ENCODE assay signal across 28 mouse cellular contexts in genomic region chr6:146220071-146220470, GRCm38 (mm10).
A peak's percentile ranks its signal among the peaks of the same experiment; 100 is the strongest.
DNase-seq lines count a peak whose midpoint lies in the region; ATAC-seq and TF ChIP-seq lines count a peak whose summit lies in the region.
"Had no signal": no experiment of that assay in that cellular context is flagged by ENCODE, and none has a peak within 500 bp of the region (broad histone marks: within the 10 kb centered on the region; RNA-seq: fewer than 3 reads in every experiment).

No protein-coding gene starts in this region.

- 72% methylated on average over 5 of the region's 5 CpGs for WGBS in bone marrow, adult 2 months
- WGBS in liver, embryonic 16.5 days (ENCODE audit: insufficient replicate concordance): 38% methylated on average over 5 of the region's 5 CpGs
- 71% methylated on average over 5 of the region's 5 CpGs for WGBS in forebrain, postnatal 0 days

- peaks cover 21 to 53% of the 10 kb centered on the region in 2 experiments for H3K4me1 ChIP-seq in CH12.LX (ENCODE audit: control insufficient read depth in 1 of 2, insufficient read depth in 2 of 2)
- peaks cover 10% of the 10 kb centered on the region for H3K4me1 ChIP-seq in bone marrow, adult 2 months (ENCODE audit: control insufficient read depth, insufficient read depth, low read length)
- peaks cover 37% of the 10 kb centered on the region for H3K4me1 ChIP-seq in liver, embryonic 16.5 days (ENCODE audit: control insufficient read depth, low read depth, low read length)
- H3K4me1 ChIP-seq in forebrain, postnatal 0 days (ENCODE audit: insufficient read depth): no peaks in the 10 kb centered on the region
- H3K4me1 ChIP-seq: intestine, embryonic 15.5 days; neural tube, embryonic 12.5 days had no signal

- TF ChIP-seq EP300 in CH12.LX (IDR thresholded peaks at IDR 0.05; ENCODE audit: low read length): no peak

- H3K9me3 ChIP-seq in CH12.LX (replicated peaks; ENCODE audit: low read length): no peaks in the 10 kb centered on the region
- H3K9me3 ChIP-seq in liver, embryonic 16.5 days (replicated peaks; ENCODE audit: control insufficient read depth, low read length): no peaks in the 10 kb centered on the region
- no peaks in the 10 kb centered on the region for H3K9me3 ChIP-seq in forebrain, postnatal 0 days (ENCODE audit: low read length)
- H3K9me3 ChIP-seq: forebrain, embryonic 10.5 days; heart, embryonic 10.5 days; intestine, embryonic 15.5 days; limb, embryonic 10.5 days; midbrain, embryonic 15.5 days; neural tube, embryonic 12.5 days had no signal

- H3K4me2 ChIP-seq in CH12.LX (ENCODE audit: insufficient read depth, low read depth, poor library complexity, severe bottlenecking): no peak overlapping the region
- peak overlapping the region; percentile 34 for H3K4me2 ChIP-seq in liver, embryonic 16.5 days (ENCODE audit: low read depth, low read length)
- no peak overlapping the region for H3K4me2 ChIP-seq in forebrain, postnatal 0 days (ENCODE audit: low read depth)
- H3K4me2 ChIP-seq: intestine, embryonic 15.5 days; midbrain, embryonic 15.5 days; neural tube, embryonic 12.5 days had no signal

- in situ Hi-C loops in CH12.LX (cut with MboI; ENCODE audit: low pct_ligation_motif_present, low pct_unique_long_range_greater_than_20kb, low sequenced_read_pairs): no loop called here

- dilution Hi-C loops in CH12.LX (cut with MboI; ENCODE audit: extremely low pct_ligation_motif_present, extremely low pct_unique_long_range_greater_than_20kb, low sequenced_read_pairs): no loop called here

- H3K27me3 ChIP-seq in CH12.LX (replicated peaks): no peaks in the 10 kb centered on the region
- no peaks in the 10 kb centered on the region for H3K27me3 ChIP-seq in liver, embryonic 16.5 days (ENCODE audit: control insufficient read depth, insufficient read depth, low read depth, low read length)
- no peaks in the 10 kb centered on the region for H3K27me3 ChIP-seq in forebrain, postnatal 0 days (ENCODE audit: insufficient read depth, low read length)
- H3K27me3 ChIP-seq: intestine, embryonic 15.5 days; midbrain, embryonic 15.5 days; neural tube, embryonic 12.5 days had no signal

- DNase-seq in CH12.LX (ENCODE audit: extremely low read depth): no peak
- DNase-seq in liver: peak; percentile 42
- DNase-seq in embryo, embryonic 9.5 days (ENCODE audit: extremely low spot score): no peak
- no peak for DNase-seq in forebrain, postnatal 0 days
- no peak for DNase-seq in left cerebral cortex, adult 18-20 months (ENCODE audit: low spot score in 2 of 2)
- DNase-seq: adrenal gland, postnatal 10 days; B cell, adult 2 months; cerebellum, adult 11-12 months; cerebellum, postnatal 36 days; embryo, embryonic 11 days; kidney, adult 9 months; kidney, postnatal 14 days; lung, postnatal 14 days; retina, postnatal 1 day; right cerebral cortex, postnatal 25 days; spleen, adult 18-20 months; thymus, postnatal 36 days had no signal

- TF ChIP-seq RAD21 in CH12.LX (IDR thresholded peaks at IDR 0.05; ENCODE audit: low read depth, low read length): no peak

- no peak for TF ChIP-seq POLR2A in CH12.LX (IDR thresholded peaks at IDR 0.05; ENCODE audit: low read depth, low read length)
- no peak for TF ChIP-seq POLR2A in bone marrow, adult 2 months (IDR thresholded peaks at IDR 0.05; ENCODE audit: borderline replicate concordance, control insufficient read depth, low read depth, low read length)

- no peak overlapping the region for H3K4me3 ChIP-seq in CH12.LX (replicated peaks in 1 of 3; ENCODE audit: low read depth in 2 of 3, low read length in 2 of 3, poor library complexity in 1 of 3)
- H3K4me3 ChIP-seq in bone marrow, adult 2 months (replicated peaks; ENCODE audit: control insufficient read depth, low read depth, low read length): peak overlapping the region; percentile 87
- peak overlapping the region; percentile 66 for H3K4me3 ChIP-seq in liver, embryonic 16.5 days (ENCODE audit: low read depth, low read length)
- no peak overlapping the region for H3K4me3 ChIP-seq in forebrain, postnatal 0 days (ENCODE audit: low read depth, low read length)
- H3K4me3 ChIP-seq: forebrain, embryonic 10.5 days; heart, embryonic 10.5 days; intestine, embryonic 15.5 days; limb, embryonic 10.5 days; midbrain, embryonic 15.5 days; neural tube, embryonic 12.5 days had no signal

- H3K36me3 ChIP-seq in CH12.LX (replicated peaks in 1 of 2; ENCODE audit: control insufficient read depth in 1 of 2, insufficient read depth in 1 of 2, low read length in 1 of 2): no peaks in the 10 kb centered on the region
- H3K36me3 ChIP-seq in liver, embryonic 16.5 days (ENCODE audit: control insufficient read depth, insufficient read depth): peaks cover 3% of the 10 kb centered on the region
- no peaks in the 10 kb centered on the region for H3K36me3 ChIP-seq in forebrain, postnatal 0 days (ENCODE audit: insufficient read depth)
- H3K36me3 ChIP-seq: forebrain, embryonic 10.5 days; intestine, embryonic 15.5 days; limb, embryonic 10.5 days; midbrain, embryonic 15.5 days; neural tube, embryonic 12.5 days had no signal

- H3K27ac ChIP-seq in CH12.LX (ENCODE audit: insufficient read depth, low read depth): peak overlapping the region; percentile 54; the same call in 1 of the 2 replicates
- peak overlapping the region; percentile 76 for H3K27ac ChIP-seq in bone marrow, adult 2 months (ENCODE audit: control insufficient read depth, insufficient read depth, low read depth, low read length, poor library complexity)
- H3K27ac ChIP-seq in liver, embryonic 16.5 days (ENCODE audit: low read length): peak overlapping the region; percentile 96
- H3K27ac ChIP-seq in forebrain, postnatal 0 days (ENCODE audit: low read depth, low read length): no peak overlapping the region
- H3K27ac ChIP-seq: forebrain, embryonic 10.5 days; heart, embryonic 10.5 days; intestine, embryonic 15.5 days; limb, embryonic 10.5 days; midbrain, embryonic 15.5 days; neural tube, embryonic 12.5 days had no signal

- TF ChIP-seq CTCF in CH12.LX (conservative IDR thresholded peaks at IDR 0.05 in 1 of 2, IDR thresholded peaks at IDR 0.05 in 1 of 2; ENCODE audit: low read depth in 2 of 2, low read length in 2 of 2): no peak
- no peak for TF ChIP-seq CTCF in bone marrow, adult 2 months (IDR thresholded peaks at IDR 0.05; ENCODE audit: control insufficient read depth, insufficient read depth, low read length)
- TF ChIP-seq CTCF in forebrain, postnatal 0 days (IDR thresholded peaks at IDR 0.05; ENCODE audit: low read depth): no peak

- H3K79me2 ChIP-seq in CH12.LX (replicated peaks; ENCODE audit: control insufficient read depth, extremely low read depth, insufficient read depth, poor library complexity, severe bottlenecking): no peaks in the 10 kb centered on the region

- peak; percentile 42 for ATAC-seq in liver, embryonic 16.5 days (ENCODE audit: low read depth)
- no peak for ATAC-seq in forebrain, postnatal 0 days
- ATAC-seq: activated CD4-positive, CD25-positive, alpha-beta regulatory T cell, adult 4 months; forebrain, embryonic 16.5 days; hindbrain, embryonic 16.5 days; midbrain, embryonic 15.5 days had no signal

- H3K9ac ChIP-seq in CH12.LX (ENCODE audit: insufficient read depth, low read depth): no peak overlapping the region
- peak overlapping the region; percentile 78 for H3K9ac ChIP-seq in liver, embryonic 16.5 days (ENCODE audit: low read depth, low read length)
- H3K9ac ChIP-seq in forebrain, postnatal 0 days: no peak overlapping the region
- H3K9ac ChIP-seq: intestine, embryonic 15.5 days; midbrain, embryonic 15.5 days; neural tube, embryonic 12.5 days had no signal

TF ChIP-seq in CH12.LX, 34 proteins besides CTCF, POLR2A, EP300 and RAD21:
- TF ChIP-seq CHD1 (IDR thresholded peaks at IDR 0.05; ENCODE audit: low read depth, low read length) (no peak), IRF4 (IDR thresholded peaks at IDR 0.05; ENCODE audit: low read depth, low read length) (no peak), MYC (IDR thresholded peaks at IDR 0.05; ENCODE audit: low read depth, low read length) (no peak), MXI1 (IDR thresholded peaks at IDR 0.05; ENCODE audit: low read depth, low read length) (no peak), RCOR1 (conservative IDR thresholded peaks at IDR 0.05; ENCODE audit: low read depth, low read length) (no peak), SIN3A (IDR thresholded peaks at IDR 0.05; ENCODE audit: low read length) (no peak), MAZ (IDR thresholded peaks at IDR 0.05; ENCODE audit: low read depth, low read length) (no peak), TBP (conservative IDR thresholded peaks at IDR 0.05; ENCODE audit: low read depth, low read length) (no peak), JUN (IDR thresholded peaks at IDR 0.05; ENCODE audit: insufficient read depth, low read depth, low read length) (no peak), JUND (conservative IDR thresholded peaks at IDR 0.05; ENCODE audit: low read depth, low read length) (no peak), HCFC1 (IDR thresholded peaks at IDR 0.05; ENCODE audit: low read depth, low read length) (no peak), BHLHE40 (IDR thresholded peaks at IDR 0.05; ENCODE audit: low read depth, low read length) (no peak), NRF1 (IDR thresholded peaks at IDR 0.05; ENCODE audit: low read depth, low read length) (no peak), ZKSCAN1 (IDR thresholded peaks at IDR 0.05; ENCODE audit: borderline replicate concordance, low read depth, low read length) (no peak)

Comparison
In these comparisons a context has a peak if more than half of its experiments do, and no peak if none do; other contexts are left out.
1. H3K4me3 ChIP-seq: peak in bone marrow, adult 2 months (single experiment) and liver, embryonic 16.5 days (single experiment); none in CH12.LX (0 of 3) and forebrain, postnatal 0 days (single experiment).